Mouse (Mus musculus): ENCODE measurements around the gene Mrpl12.

Gene Mrpl12

DNA sequence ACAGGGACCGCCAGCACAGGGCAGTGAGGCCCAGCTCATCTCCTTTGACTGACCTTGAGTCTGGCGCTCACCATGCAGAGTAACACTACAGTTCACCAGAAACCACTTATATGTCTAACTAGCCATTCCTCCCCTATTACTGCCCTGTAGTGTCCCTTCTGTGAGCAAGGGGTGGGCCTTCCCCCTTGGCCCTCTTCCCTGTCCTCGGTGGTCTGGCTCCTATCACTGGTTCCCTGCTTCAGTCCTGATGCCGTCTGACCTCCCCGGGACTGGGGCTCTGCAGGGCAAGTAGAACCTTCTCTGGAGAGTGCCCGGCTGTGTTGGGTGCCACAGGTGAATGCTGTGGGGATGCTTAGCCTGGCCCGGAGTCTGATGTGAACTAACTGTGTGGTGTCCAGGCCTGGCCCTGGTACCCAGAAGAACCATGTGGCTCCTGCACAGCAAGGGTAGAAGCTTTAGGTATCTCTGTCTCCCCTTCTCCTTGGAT, 922 bp upstream of the Mrpl12 start:
- peak; percentile 54 for DNase-seq

DNA sequence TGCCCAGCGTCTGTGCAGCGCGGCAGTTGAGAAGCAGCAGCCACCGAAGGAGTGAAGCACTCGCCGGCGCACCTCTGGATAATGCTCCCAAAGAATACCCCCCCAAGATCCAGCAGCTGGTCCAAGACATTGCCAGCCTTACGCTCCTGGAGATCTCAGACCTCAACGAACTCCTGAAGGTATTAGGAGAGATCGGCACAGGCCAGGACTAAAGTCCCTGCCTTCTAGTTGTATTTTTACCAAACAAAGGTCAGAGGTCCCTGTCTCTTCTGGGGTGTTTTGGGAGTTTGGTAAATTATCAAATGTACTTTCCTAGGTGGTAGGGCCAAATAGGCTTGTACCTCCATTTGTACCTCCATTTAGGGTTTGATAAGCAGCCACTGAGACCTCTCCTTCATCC, 838 bp downstream of the Mrpl12 start:
- DNase-seq = no peak

DNA sequence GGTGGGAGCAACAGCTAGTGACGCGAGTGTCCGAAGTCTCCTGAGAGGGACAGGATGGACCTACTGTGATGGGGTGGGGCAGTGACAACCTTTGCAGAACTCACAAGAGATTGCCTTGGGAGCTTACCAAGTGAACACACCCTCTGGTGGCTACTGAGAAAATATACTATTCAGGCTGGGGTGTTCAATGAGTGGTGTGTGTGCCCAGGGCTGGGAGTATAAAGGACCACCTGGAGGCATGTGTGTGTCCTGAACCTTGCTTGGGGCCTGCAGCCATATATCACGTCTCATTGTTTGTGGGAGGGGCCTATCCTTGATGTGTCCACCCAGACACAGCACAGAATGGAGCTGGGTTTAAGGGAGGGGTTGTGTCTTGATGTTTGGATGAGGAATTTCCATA, 4.1 kb downstream of the Mrpl12 start:
- no peak for DNase-seq

DNA sequence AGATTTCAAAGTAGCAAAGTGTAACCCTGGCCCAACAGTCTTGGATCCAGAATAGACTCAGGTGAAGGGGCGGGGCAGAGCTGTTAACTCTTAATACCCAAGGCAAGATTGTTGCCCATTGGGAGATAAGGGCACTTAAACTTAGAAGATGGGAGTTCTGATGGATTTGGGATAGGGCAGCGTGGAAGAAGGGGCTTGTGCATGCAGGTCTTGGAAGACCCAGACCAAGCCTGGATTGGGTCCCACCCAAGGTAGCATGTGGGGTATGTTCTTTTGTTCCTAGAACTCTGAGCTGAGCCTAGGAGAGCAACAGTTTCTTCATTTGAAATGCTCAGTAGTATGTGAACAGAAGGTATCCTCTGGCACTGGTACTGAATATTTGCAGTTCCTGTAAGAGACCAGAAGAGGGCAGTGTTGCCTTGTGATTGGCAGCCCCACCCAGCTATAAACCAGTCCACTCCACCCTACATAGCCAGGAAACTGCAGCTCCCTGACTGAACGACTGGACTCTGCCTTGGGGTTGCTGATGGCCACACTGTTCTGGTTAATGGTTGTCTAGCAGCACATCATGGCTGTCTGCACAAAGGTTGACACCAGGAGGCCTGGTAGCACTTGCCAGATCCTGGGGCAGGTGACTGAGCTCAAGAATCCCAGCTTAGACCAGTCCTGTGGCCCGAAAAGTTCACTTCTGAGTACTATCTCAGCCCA, 4.8 kb downstream of the Mrpl12 start:
- peak; percentile 81 for DNase-seq

DNA sequence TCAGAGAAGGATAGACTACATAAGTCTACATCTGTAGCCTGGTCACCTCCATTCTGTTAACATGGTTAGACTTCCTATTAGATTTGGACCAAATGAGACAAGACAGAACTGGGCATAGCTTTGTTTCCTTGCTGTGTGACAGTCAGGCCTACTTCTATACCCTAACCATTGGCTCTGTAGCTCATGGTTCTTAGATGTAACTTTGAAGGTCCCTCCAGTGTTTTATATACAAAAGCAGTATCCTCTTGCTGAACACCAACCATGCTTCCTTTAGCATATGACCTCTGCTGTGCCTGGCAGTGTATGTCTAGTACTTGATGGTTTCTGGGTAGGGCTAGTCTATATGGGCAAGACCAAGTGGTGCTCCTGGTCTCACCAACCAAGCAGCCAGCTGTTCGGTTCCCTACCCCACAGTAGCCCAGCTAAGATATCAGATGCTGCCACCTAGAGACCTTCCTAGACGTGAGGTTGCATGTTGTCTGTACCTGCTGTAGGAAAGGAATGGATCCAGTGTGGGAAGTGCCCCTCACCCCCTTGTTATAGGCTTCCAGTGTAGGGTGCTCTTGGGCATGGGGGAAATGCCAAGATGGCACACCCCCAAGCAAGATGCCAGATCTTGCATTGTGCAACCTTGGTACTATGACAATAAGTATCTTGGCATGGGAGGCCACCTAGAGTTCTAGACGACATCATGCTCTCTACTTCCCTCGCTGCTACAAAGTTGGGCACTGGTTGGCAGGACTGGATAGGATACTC, 6.1 kb downstream of the Mrpl12 start:
- DNase-seq = peak; percentile 54

DNA sequence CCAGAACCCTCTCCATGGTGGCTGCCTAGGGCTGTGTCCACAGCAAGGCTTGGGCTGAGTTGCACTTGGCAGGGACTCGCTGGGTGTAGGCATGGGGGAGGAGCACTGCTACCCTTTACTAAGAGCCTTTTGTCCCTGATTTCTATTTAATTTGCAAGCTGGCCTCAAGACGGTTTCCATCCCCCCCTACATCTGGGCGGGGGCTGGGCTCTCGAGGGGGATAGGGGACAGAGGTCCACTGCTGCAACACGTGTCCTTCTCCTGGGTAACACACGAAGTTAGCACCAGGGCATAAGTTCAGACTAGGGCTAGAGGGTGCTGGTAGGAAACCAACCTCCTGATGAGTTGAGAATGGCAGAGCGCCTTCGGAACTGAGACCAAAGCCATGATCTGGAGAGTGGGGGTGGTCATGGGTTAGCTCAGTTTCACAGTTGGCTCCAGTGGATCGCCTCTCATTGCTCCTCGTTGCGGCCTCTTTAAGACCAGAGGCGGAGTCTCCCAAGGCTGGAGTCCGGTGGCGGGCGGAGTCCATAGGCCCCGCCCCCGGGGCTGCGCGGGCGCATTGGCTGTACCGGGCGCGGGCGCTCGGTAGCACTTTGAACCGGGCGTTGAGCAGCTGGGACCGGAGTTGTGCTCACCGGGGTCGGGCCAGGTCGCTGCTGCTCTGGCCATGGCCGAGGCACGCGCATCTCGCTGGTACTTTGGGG, 7.1 kb downstream of the Mrpl12 start, which contains the start of gene Slc25a10:
Gene Slc25a10, plus strand, starts transcription at position 524 of the 707 bp plus-strand sequence.
- peak; percentile 89 for DNase-seq

DNA sequence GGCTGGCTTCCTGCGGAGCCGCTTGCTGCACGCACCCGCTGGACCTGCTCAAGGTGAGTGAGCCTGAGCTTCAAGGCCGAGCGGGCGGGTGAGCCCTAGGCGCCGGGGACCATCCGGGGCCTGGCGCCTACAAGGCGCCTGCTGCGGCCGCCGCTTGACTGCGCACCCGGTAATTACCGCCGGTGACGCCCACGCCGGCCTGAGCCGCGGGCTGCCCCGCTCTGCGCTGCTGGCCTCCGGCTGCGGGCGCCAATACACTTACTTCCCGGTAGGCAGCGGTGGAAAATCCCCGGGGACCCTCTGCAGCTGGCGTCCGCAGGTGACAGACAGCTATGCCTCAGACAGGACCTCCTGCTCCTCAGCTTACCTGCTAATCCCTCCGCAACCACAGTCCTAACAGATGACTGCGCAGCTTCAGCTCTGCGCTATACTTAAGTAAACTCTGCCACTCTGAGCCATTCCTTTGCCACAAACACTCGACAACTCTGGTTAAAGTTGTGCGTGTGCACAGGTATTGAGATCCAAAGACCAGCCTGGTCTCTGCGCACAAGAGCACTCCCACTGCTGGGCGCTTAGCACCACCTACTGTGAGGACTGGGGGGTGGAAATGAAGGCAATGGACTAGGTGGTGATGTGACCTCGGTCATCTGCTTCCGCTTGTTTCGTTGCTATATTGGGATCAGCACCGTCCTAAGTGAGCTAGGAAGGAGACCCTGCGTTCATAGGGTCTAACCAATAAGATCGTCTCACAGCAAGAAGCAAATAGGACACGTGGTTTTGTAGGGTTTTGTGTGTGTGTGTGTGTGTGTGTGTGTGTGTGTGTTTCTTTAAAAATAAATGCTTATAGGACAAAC, 7.8 kb downstream of the Mrpl12 start:
- no peak for DNase-seq

DNA sequence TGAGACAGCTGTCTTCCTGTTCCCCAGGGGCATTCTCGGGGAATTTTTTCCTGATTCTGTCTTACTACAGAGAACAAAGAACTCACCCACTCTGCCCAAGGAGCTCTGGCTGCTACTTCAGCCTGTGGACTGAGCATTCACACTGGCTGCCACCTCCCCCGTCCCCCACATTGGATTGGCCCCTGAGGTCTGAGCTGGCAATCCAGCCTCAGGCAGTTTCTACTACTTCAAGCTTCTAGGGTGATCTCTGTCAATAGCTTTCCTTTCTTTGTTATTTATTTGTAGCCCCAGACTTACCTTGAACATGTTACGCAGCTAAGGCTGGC, 8.4 kb downstream of the Mrpl12 start:
- no peak for DNase-seq

DNA sequence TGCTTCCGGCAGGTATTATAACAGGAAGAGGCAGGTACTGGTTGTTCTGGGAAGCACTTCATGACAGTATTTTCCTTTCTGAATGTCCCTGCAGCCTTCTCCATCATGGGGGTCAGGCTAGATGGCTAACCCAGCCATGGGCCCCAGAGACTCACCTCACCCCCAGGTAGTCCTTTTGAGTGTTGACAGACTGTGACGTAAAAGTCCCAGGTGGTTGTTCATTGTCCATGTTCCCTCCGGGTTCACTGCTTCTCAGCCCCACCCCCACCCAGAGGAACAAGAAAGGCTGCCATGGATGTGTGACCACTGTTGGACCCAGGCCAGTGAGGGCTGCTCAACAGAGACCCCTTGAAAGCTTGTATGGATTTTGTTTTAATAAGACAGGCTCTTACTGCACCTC, 8.9 kb downstream of the Mrpl12 start:
- no peak for DNase-seq

DNA sequence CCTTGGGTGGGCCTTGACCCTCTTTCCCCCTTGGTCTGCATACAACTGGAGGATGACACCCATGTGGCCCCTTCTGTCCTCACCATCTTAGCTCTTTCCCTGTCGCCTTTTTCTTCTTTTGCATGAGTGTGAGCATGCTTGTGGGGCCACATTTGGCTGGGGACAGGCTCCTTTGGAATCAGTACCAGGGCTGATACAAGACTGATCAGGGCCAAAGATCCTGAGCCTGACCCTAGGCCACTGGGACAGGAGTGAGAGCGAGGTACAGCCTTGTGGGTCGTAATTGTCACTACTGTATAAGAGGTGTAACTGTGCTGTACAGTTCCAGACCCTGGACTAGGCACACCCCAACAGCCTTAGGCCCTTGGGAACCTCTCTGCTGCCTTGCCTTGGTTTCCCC, 9.5 kb downstream of the Mrpl12 start:
- DNase-seq = no peak

DNA sequence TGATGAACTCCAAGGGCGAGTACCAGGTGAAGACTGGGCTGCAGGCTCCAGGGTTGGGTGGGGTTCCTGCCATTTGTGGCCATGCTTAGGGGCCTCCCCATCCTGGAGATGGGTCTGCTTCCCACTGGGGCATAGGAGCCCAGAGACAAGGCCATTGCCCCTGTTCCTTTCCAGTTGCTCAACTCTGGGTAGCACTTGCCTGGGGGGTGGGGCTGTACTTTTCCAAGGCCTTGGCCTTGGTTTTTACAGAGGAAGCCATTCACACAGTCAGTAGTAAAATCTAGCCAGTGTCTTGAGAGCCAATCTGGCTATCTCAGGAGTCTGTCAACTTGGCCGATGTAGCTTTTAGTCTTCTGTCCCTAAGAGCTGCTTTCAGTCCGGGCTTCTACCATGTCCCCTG, 13.0 kb downstream of the Mrpl12 start:
- no peak for DNase-seq

DNA sequence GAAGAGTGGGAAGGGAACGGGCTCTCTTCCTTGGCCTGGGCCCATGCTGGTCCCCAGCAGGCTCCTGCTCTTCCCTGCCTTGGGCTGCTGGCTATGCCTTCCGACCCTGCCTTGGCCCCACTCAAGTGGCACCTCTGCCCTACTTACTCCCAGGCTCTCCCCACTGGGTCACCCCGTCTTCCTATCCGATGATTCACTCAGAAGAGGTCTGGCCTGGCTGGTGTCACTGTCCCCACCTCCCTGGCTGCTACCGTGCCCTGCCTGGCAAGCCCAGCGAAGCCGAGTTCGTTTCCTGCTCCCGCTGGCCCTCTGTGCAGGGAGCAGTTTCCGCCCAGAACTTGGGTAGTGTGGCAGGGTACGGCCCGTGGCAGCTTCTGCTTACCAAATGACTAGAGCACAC, 13.8 kb downstream of the Mrpl12 start:
- DNase-seq = no peak

DNA sequence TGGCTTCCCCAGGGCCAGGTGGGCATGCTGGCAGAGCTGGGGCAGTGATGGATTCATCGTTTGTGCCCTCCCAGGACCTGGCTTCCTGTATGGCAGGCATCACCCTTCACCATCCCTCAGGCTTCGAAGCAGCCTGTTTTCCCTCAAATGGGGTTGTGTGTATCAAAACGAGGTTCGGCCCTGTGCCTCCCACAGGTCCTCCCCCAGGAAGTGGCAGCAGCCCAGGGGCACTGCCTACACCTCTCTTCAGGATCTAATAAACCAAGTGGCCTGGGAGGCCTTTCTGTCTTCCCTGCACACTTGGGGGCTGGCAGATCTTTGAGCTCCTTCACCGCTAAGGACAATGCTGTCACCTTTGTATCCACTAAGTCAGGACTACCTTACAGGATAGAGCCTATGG, 14.5 kb downstream of the Mrpl12 start:
- DNase-seq = no peak

DNA sequence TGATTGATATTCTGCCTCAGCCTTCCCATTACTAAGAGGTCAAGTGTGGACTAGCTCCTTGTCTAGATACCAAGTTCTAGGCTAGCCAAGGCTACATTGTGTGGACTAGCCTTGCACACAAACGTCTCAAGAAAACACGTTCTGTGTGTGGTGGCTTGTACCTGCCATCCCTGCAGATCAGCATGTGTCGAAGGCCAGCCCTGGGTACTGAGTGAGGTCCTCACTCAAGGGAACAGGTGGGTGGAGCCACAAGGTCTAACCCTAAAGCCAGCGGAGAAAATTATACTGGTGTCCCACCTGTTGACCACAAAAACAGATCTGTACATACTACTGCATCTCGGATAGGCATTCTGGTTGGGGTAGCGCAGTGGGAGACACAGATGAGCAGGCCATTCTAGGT, 15.5 kb downstream of the Mrpl12 start:
- DNase-seq = no peak

DNA sequence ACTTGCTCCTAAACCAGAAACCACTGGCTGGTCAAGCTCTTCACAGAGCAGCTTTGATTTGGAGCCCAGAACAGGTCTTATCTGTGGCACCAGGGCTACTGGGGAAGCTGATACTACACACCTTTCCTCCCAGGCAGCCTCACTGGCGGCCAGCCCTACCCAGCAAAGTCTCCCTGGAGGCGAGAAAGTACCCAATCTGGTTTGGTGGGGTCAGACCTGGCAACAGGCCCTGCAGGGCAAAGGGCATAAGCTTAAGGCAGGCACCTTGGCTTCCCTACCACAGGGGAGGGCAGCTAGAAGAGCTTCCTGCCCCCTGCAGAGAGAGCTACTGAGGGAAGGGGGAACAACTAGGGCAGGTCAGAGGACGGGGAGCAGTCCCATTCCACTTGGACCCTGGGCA, 15.9 kb downstream of the Mrpl12 start:
- no peak for DNase-seq

DNA sequence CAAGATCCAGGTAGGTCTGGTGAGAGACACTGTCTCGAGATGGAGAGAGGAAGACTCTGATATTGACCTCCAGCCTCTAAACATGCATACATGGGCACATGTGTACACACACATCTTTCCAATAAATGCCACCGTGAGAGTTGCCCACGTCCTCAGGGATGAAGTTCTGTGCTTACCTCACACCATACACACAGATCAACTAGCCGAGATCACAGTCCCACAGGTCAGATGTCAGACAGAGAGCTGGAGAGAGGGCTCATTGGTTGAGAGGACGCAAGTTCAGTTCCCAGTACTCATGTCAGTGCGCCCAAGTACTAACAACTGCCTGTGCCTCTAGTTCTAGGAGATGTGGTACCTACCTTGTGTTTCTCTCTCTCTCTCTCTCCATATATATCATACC, 16.6 kb downstream of the Mrpl12 start:
- DNase-seq = no peak

DNA sequence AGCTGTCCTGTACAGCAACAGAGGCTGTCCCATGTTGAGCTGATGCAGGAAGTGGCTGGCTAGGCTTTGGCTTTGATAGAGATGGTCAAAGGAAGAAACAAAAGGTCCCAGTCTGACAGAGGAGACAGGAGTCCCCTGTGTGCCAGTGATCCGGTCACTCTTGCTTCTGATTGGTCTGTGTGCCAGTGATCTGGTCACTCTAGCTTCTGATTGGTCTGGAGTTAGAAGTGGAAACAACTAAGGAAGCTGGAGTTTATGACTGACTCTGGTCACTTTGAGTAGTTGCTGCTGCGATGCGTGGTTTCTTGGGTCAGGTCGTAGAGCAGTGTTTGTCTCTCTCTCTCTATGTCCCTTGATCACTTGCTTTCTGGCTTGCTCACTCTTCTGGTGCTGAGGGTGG, 17.3 kb downstream of the Mrpl12 start:
- no peak for DNase-seq

DNA sequence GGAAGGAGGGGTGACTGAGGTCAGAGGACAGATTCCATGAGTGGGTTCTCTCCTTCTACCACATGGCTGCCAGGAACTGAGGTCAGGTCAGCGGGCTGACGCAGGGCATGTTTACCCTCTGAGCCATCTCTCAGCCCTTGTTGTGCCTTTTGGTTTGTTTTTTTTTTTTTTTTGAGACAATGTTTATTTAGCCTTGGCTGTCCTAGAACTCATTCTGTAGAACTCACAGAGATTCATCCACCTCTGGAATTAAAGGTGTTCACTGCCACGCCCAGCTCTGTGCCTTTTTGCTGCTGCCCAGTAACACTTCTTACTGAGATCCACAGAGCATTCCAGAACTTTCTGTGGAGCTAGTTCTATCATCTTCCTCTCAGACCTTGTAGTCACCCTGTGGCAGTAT, 21.2 kb downstream of the Mrpl12 start:
- DNase-seq = no peak

DNA sequence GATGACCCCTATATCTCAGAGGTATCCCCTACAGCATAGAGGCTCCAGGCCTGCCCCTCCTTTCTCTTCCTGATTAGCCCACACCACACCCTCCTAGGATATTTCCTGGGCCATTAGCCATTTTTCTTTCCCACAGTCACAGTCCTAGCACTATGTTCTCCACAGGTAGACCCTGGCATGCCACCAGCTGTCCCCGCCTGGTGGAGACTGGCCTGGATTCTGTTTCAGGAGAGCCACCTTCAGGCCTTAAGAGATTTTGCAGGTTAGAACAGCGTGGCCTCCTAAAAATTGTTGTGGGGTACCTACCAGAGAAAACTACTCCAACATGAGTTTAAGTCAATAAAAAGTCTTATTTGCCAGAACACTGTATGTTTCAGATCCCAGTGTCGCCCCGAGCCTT, 22.5 kb downstream of the Mrpl12 start:
- no peak for DNase-seq

DNA sequence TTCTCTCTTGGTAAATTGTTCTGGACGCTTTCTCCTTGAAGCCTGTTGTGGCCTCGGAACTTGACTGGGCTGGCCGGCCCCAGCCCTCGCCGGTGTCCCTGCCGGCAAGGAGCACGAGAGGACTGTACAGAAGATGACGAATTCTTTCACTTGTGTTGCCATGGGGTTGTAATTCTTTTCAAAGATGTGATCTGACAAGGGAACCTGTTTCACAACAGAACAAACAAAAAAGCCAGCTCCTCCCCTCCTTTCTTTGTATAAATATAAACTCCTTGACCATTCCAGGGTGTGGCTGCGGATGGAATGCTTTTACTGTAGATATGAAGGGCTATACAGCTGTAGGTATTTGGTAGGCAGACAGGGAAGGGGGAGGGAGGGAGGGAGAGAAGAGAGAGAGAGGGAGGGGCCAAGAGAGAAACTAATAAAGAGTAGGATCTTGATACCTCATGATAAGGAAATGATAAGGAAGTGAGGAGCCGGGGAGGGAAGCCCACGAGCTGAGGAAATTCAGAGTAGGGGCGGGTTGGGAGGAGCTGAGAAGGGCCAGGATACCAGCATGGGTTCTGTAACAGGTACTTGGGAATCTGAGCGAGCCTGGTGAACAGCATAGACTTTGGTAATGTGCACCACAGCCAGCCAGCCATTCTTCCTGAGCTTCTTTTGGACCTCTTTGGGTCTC, 23.3 kb downstream of the Mrpl12 start:
- DNase-seq = no peak

DNA sequence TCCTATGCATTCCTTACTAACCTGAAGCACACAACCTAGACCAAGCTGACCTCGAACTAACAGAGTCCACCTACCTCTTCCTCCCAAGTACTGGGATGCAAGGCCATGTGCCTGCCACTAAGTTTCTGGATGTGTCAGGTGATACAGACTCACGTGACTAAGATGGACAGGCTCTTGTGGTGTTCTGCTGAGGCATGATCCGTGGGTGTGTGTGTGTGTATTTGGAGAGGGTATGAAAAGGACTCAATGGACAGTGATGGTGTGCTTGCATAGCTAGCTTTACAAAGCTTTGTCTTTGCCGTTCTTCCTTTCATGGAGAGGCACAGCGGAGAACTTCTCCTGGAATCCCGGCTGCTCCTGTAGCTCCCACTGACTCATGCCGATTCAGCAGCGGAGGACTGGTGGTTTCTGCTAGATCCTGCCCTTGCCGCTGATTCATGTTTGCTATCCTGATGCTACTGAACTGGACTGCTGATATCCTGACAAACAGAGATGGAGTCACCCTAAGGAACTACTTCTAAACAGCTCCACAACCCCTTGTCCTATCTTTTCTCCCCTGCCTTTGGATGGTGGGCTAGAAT, 24.0 kb downstream of the Mrpl12 start:
- no peak for DNase-seq

DNA sequence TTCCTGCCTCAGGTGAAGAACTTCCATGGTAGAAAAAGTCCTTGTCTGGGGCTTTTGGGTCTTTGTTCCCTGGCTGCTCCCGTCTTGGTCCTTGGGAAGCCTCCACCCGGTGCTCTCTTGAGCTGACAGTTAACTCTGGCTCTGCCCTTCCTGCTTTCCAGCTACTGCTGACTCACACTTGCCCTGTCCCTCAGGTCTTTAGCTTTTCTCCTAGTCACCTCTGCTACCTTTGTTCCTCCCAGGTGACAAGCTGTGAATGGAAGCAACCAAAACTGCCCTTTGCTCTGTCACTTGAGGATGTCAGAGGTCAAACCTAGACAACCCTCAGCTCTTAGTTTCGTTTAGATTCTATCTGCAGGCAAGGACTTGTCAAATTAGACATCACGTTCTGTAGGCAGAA, 25.5 kb downstream of the Mrpl12 start:
- no peak for DNase-seq
